ENCODE assay signal across 9 mouse cellular contexts in the genomic region with DNA sequence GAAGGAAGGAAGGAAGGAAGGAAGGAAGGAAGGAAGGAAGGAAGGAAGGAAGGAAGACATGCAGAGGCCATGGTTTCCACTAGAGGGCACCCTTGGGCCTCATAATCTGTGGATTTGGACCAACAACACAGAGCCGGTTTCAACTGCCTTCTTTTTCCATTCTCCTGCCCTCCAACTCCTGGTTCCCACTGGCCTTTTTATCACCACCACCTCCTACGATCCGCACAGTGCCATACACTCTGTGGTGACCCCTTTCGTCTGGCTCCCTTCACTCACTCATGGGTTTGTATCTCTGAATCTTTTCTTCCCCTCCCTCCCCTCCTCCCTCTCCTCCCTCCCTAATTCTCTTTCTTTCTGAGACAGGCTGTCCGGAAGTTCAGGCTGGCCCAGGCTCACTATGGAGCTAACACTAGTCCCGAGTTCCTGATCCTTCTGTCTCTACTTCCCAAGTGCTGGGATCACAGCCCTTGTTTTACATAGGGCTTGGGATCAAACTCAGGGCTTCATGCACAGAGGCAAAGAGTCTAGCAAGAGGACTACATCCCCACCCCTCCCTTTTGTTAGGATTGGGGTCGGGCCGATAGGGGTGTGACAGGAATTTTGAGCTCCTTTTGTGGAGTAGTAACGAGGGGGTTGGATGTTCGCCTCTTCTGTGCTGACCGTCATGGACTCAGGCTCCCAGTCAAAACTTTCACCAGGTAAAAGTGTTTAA. TPM values are rescaled to one million over a fixed set of nuclear protein-coding genes. Genes with fewer than 3 reads are reported as not detected.
A peak's percentile ranks its signal among the peaks of the same experiment; 100 is the strongest.
DNase-seq lines count a peak whose midpoint lies in the region; ATAC-seq lines count a peak whose summit lies in the region.
"Had no signal": no experiment of that assay in that cellular context is flagged by ENCODE, and none has a peak within 500 bp of the region (broad histone marks: within the 10 kb centered on the region; RNA-seq: fewer than 3 reads in every experiment).

No protein-coding gene starts in this region.

- H3K36me3 ChIP-seq in heart, embryonic 11.5 days (ENCODE audit: control insufficient read depth, insufficient read depth, low read length): no peaks in the 10 kb centered on the region
- H3K36me3 ChIP-seq in stomach, embryonic 16.5 days (ENCODE audit: control insufficient read depth, insufficient read depth, low read length): no peaks in the 10 kb centered on the region
- H3K36me3 ChIP-seq: liver, embryonic 15.5 days had no signal

- H3K27ac ChIP-seq in heart, embryonic 11.5 days (ENCODE audit: low read depth, low read length): no peak overlapping the region
- H3K27ac ChIP-seq in stomach, embryonic 16.5 days (ENCODE audit: low read length): no peak overlapping the region
- H3K27ac ChIP-seq: liver, embryonic 15.5 days had no signal

- DNase-seq in heart, adult 18-20 months: peak; percentile 38 to 75
- peak; percentile 85 for DNase-seq in ES-CJ7 (ENCODE audit: low read depth, low spot score)
- peak; percentile 83 to 88 for DNase-seq in cerebellum, postnatal 14 days
- peak; percentile 30 for DNase-seq in gastrocnemius, postnatal 25 days
- peak; percentile 77 for DNase-seq in kidney, postnatal 10 days
- peak; percentile 74 for DNase-seq in mesoderm, embryonic 11.5 days (ENCODE audit: low read depth, low spot score)

- H3K9me3 ChIP-seq in heart, embryonic 11.5 days (replicated peaks; ENCODE audit: control insufficient read depth, low read length): no peaks in the 10 kb centered on the region
- no peaks in the 10 kb centered on the region for H3K9me3 ChIP-seq in stomach, embryonic 16.5 days (replicated peaks; ENCODE audit: control insufficient read depth, low read length)
- H3K9me3 ChIP-seq: liver, embryonic 15.5 days had no signal

- no peak for ATAC-seq in heart, embryonic 11.5 days (replicated peaks; ENCODE audit: insufficient number of reproducible peaks, low FRiP score, low TSS enrichment)
- ATAC-seq in stomach, embryonic 16.5 days (ENCODE audit: insufficient read depth, low FRiP score): no peak

- H3K4me1 ChIP-seq in heart, embryonic 11.5 days (ENCODE audit: control insufficient read depth, insufficient read depth, low read length): peaks cover 4% of the 10 kb centered on the region; the same call in 1 of the 2 replicates
- no peaks in the 10 kb centered on the region for H3K4me1 ChIP-seq in stomach, embryonic 16.5 days (ENCODE audit: control insufficient read depth, insufficient read depth, low read length)
- H3K4me1 ChIP-seq: liver, embryonic 15.5 days had no signal

- H3K27me3 ChIP-seq in heart, embryonic 11.5 days (ENCODE audit: control insufficient read depth, insufficient read depth, low read length): no peaks in the 10 kb centered on the region
- no peaks in the 10 kb centered on the region for H3K27me3 ChIP-seq in stomach, embryonic 16.5 days (ENCODE audit: control insufficient read depth, insufficient read depth, low read length)
- H3K27me3 ChIP-seq: liver, embryonic 15.5 days had no signal

- H3K4me3 ChIP-seq in heart, embryonic 11.5 days (ENCODE audit: low read depth, low read length): no peak overlapping the region
- no peak overlapping the region for H3K4me3 ChIP-seq in stomach, embryonic 16.5 days (replicated peaks; ENCODE audit: low read length)
- H3K4me3 ChIP-seq: liver, embryonic 15.5 days had no signal

- H3K9ac ChIP-seq in heart, embryonic 11.5 days (ENCODE audit: low read depth, low read length): no peak overlapping the region
- H3K9ac ChIP-seq in stomach, embryonic 16.5 days (ENCODE audit: low read length): peak overlapping the region; percentile 38
- H3K9ac ChIP-seq: liver, embryonic 15.5 days had no signal

- H3K4me2 ChIP-seq in heart, embryonic 11.5 days: no peak overlapping the region
- 0 out of 2 replicates have a peak overlapping the region, but pooled peaks have one; percentile 14 for H3K4me2 ChIP-seq in stomach, embryonic 16.5 days (ENCODE audit: low read depth, low read length)
- H3K4me2 ChIP-seq: liver, embryonic 15.5 days had no signal

- WGBS in heart, embryonic 11.5 days (ENCODE audit: insufficient replicate concordance): 37% methylated on average over 11 of the region's 11 CpGs
- WGBS in stomach, embryonic 16.5 days: 35% methylated on average over 11 of the region's 11 CpGs

RNA-seq across cellular contexts. Expression of a gene that starts 9.9 kb away (rescaled TPM):
- under 1 TPM in 1 of 2 experiments, not detected in 1; 0.46 TPM for total RNA-seq in heart, adult 18-20 months (2021)
- 0.20 and 0.50 TPM in 2 replicates for polyA plus RNA-seq in heart, embryonic 11.5 days (2014; fragmentation: Nextera tagmentation; extraction: Ambion mirVana)
- under 1 TPM; 0.24 to 0.61 TPM for total RNA-seq in gastrocnemius, postnatal 25 days (2021)
- 0.25 and 0.84 TPM in 2 replicates for polyA plus RNA-seq in stomach, embryonic 16.5 days (2015; fragmentation: Nextera tagmentation; extraction: Ambion mirVana)

RNA-seq across cellular contexts. Expression of a gene that starts 28.1 kb away (rescaled TPM):
- 1 to 10 TPM in 1 of 2 experiments, under 1 TPM in 1; 0.42 to 1.3 TPM for total RNA-seq in heart, adult 18-20 months (2021)
- polyA plus RNA-seq in heart, embryonic 11.5 days (2014; fragmentation: Nextera tagmentation; extraction: Ambion mirVana): 0.13 TPM in 1 of 2 replicates, not detected in the other
- 1 to 10 TPM; 1.3 to 2.0 TPM for total RNA-seq in gastrocnemius, postnatal 25 days (2021)
- polyA plus RNA-seq in stomach, embryonic 16.5 days (2015; fragmentation: Nextera tagmentation; extraction: Ambion mirVana): 0.53 and 0.75 TPM in 2 replicates

RNA-seq across cellular contexts. Expression of a gene that starts 58.7 kb away (rescaled TPM):
- total RNA-seq in heart, adult 18-20 months (2021): not detected
- 0.09 TPM in 1 of 2 replicates, not detected in the other for polyA plus RNA-seq in heart, embryonic 11.5 days (2014; fragmentation: Nextera tagmentation; extraction: Ambion mirVana)
- total RNA-seq in gastrocnemius, postnatal 25 days (2021): not detected
- 0.65 and 1.3 TPM in 2 replicates for polyA plus RNA-seq in stomach, embryonic 16.5 days (2015; fragmentation: Nextera tagmentation; extraction: Ambion mirVana)
- polyA plus RNA-seq: liver, embryonic 15.5 days had no signal

Comparison
In these comparisons a context has a peak if more than half of its experiments do, and no peak if none do; other contexts are left out.
1. DNase-seq: peak in every context shown above with its lines; median percentile 86 in cerebellum, postnatal 14 days; 85 in ES-CJ7; 77 in kidney, postnatal 10 days; 74 in mesoderm, embryonic 11.5 days; 56 in heart, adult 18-20 months; 30 in gastrocnemius, postnatal 25 days.